Mouse (Mus musculus) adipocyte (in vitro differentiated cells): ENCODE measurements around the gene Capn2.
A peak's percentile ranks its signal among the peaks of the same experiment; 100 is the strongest.

ENCODE experiments used
- DNase-seq: peaks from one replicate; pipeline ENCODE4 v3.0.0-alpha.2; 2016; ENCODE audit warnings: low spot score

The Capn2 gene

GRCm38 (mm10) chr1:182461261-182461660, 56.1 kb downstream of the Capn2 start:
- DNase-seq = peak; percentile 79

DNA sequence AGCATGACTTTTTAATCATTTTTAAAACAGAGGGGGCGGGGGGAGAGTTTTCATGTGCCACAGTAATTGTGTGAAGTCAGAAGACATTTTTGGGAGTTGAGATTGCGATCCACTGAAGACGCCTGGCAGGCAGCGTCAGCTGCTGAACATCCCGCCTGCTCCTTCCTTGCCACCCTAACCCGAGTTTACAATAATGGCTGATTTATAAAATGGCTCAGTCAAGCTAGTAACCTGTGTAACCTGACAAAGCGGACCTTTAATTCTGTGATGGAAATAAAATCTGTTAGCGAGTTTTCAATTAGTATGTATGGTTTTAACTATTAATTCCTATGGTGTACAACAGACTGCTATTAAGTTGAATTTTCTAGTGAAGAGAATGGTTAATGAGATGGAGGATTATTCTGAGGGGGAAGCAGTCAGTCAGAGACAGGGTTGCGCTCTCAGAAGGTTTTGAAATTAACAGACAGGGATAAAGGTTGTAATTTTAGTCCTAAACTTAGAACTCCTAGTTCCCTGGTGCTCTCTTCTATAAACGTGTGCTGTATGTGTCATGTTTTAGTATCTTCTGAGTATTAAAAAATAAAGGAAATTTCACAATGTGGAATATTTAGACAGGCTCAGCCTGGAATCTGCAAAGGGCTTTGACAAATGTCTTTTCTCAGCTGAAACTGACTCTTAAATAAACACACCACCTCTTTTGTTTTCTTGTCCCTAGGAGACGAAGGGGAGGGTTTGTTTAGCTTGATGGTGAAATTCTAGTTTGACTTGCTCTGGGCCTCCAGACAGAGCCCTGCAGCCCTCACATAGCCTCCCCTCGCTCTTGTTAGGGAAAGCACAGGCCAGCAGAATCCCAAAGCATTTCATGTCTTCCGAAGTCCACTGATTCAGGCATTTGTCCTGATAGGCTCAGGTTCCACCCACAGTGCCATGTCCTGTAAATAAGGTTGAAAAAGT, 56.8 kb downstream of the Capn2 start:
- DNase-seq = peak; percentile 81

DNA sequence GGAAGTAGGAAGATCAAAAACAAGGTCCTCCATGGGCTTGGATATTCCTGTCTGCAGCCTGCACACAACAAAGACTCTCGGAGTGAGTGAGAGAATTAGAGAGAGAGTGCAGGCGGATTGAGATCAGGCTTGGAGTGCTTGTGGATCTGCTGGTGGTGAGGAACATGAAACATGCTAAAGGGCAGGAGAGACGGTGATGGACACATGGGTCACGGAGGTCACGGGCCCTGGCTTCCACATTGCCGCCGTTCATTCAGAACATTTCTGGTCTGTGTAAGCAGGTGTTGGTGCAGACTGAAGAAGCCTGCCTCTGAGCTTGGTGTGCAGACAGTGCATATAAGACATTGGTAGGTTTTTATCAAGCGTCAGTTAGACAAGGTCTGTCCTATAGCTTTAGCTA, 58.0 kb downstream of the Capn2 start:
- no peak for DNase-seq

- no peak for DNase-seq
Measured at GRCm38 (mm10) chr1:182458556-182458955, 58.9 kb downstream of the Capn2 start.

- no peak for DNase-seq
Measured at GRCm38 (mm10) chr1:182455080-182455479, 62.3 kb downstream of the Capn2 start.

DNA sequence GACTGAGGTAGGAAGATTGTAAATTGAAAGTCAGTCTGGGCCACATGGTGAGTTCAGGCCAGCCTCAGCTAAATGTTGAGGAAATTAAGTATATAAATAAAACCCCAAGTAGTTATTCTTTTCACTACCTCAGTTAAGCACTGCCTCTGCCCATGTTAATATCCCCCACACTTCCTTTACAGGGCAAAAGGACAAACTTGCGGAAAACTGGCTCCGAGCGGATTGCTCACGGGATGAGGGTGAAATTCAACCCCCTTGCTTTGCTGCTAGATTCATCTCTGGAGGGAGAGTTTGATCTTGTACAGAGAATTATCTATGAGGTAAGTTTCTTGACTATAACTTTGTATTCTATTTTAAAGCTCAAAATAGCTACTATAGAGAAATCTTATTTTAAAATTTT, 64.9 kb downstream of the Capn2 start:
- no peak for DNase-seq

- no peak for DNase-seq
Measured at GRCm38 (mm10) chr1:182448276-182449035, 69.0 kb downstream of the Capn2 start.

DNA sequence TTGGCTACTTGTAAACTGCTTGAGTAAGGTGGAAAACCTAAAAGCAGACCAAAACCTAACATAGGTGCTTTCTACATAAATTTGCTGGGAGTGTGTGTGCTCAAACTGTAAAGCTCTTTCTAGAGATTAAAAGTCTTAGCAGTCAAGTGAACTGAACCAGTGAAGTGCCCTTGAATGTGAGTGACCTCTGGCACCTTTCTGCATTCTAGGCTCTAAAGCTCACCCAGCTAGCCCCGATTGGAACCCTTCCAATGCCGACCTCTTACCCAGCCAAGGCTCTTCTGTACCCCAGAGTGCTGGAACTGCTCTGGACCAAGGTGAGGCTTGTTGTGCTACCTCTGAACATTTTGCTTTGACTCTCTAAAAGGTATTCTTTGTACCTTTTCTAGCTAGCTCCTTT, 73.3 kb downstream of the Capn2 start:
- no peak for DNase-seq

GRCm38 (mm10) chr1:182441791-182442473, 75.5 kb downstream of the Capn2 start:
- no peak for DNase-seq

GRCm38 (mm10) chr1:182439546-182440222, 77.7 kb downstream of the Capn2 start:
- DNase-seq = peak; percentile 96

DNA sequence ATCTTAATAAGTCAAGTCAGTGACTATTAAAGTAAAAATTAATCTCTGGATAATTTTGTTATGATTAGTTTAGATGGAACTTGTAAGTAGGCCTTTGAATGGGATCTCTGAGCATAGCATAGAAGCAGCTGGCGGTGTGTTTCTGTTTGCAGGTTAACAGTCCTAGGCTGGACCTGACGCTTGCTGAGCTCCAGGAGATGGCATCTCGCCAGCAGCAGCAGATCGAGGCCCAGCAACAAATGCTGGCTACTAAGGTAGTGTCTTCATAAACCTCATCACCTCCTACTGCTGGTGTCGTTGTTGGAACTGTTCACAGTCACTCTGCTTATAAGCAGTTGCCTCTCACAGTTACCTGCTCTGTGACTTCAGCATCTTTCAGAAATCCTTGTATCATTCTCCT, 80.7 kb downstream of the Capn2 start:
- no peak for DNase-seq

DNA sequence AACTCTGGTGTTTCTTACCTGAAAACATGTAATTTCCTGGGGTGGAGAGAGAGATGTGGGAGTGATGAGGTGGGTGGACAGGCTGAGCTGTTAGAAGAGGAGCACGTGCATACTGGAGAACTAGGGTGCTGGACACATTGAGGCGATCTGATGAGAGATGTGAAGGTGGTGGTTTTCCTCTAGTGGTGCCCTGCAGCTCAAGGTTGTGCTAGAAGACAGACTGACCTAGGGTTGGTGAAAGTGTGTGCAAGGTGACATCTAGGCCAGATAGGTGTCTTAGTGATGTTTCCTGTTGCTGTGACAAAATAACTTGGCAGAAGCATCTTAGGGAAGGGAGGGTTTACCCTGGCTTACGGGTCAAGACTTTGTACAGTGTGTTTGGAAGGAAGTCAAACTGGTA, 85.3 kb downstream of the Capn2 start:
- no peak for DNase-seq

DNA sequence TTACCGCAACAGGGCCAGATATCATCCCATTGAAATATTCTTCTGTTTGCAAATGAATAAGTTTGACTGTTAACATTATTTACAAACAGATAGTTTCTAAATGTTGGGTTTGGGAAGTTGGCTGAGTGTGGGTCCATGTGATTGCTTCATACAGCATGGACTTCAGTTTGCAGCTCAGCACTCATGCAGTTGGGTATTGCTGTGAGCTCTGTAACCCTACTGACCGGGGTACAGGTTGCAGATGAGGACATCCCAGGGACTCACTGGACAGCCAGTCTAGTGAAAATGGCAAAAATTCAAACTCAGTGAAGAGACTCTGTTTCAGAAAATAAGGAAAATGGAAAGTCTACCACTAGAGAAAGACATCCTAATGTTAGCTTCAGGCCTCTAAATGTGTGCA, 86.7 kb downstream of the Capn2 start:
- DNase-seq = peak; percentile 53

GRCm38 (mm10) chr1:182429826-182430225, 87.6 kb downstream of the Capn2 start:
- DNase-seq = no peak

GRCm38 (mm10) chr1:182427426-182427825, 90.0 kb downstream of the Capn2 start:
- peak; percentile 87 for DNase-seq

GRCm38 (mm10) chr1:182426444-182426843, 91.0 kb downstream of the Capn2 start:
- DNase-seq = peak; percentile 44

- DNase-seq = no peak
Measured at GRCm38 (mm10) chr1:182425176-182425575, 92.2 kb downstream of the Capn2 start.

GRCm38 (mm10) chr1:182424274-182424673, 93.1 kb downstream of the Capn2 start:
- DNase-seq = peak; percentile 62

DNA sequence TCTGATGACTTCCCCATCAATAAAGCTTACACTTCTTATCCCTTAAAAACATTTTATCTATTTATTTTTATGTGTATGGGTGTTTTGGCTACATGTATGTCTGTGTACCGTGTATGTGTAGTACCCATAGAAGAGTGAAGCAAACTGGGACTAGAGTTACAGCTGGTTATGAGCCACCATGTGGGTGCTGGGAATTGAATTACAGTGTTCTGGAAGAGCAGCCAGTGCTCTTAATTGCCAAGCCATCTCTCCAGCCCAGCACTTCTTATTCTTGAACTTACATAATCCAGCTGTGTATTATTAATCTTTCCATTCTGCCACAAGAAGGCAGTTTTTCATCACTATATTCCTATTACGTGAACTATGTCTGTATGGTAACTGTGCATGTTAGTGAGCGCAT, 97.9 kb downstream of the Capn2 start:
- DNase-seq = peak; percentile 62
